Mouse (Mus musculus): ENCODE results near the gene Sh2b1. TPM values are rescaled to one million over a fixed set of nuclear protein-coding genes. Genes with fewer than 3 reads are reported as not detected.

Gene Sh2b1
- polyA plus RNA-seq, 1 experiment = not detected

- TF ChIP-seq CTCF (IDR thresholded peaks at IDR 0.05; ENCODE audit: insufficient read depth, low read depth, low read length) (no peak), POLR2A (IDR thresholded peaks at IDR 0.05; ENCODE audit: insufficient read depth, low read depth, low read length) (no peak)
- Histone ChIP-seq H3K4me3 (ENCODE audit: insufficient read depth, low read depth, low read length) (no peak overlapping the region), H3K4me1 (ENCODE audit: control insufficient read depth, insufficient read depth, low read length) (no peaks in the 10 kb centered on the region), H3K27ac (ENCODE audit: insufficient read depth, low read depth, low read length) (no peak overlapping the region)
- WGBS = 89% methylated on average over 5 of the region's 5 CpGs
These were observed 53.5 kb downstream of the Sh2b1 start for GRCm38 (mm10) chr7:126421756-126422155.

GRCm38 (mm10) chr7:126418496-126418895, 56.7 kb downstream of the Sh2b1 start:
- 56% methylated on average over 3 of the region's 3 CpGs for WGBS
- Histone ChIP-seq H3K4me1 (ENCODE audit: control insufficient read depth, insufficient read depth, low read length) (no peaks in the 10 kb centered on the region), H3K27ac (ENCODE audit: insufficient read depth, low read depth, low read length) (no peak overlapping the region), H3K4me3 (ENCODE audit: insufficient read depth, low read depth, low read length) (no peak overlapping the region)
- TF ChIP-seq CTCF (IDR thresholded peaks at IDR 0.05; ENCODE audit: insufficient read depth, low read depth, low read length) (no peak), POLR2A (IDR thresholded peaks at IDR 0.05; ENCODE audit: insufficient read depth, low read depth, low read length) (no peak)

- H3K4me1 ChIP-seq (ENCODE audit: control insufficient read depth, insufficient read depth, low read length) = no peaks in the 10 kb centered on the region
- H3K4me3 ChIP-seq (ENCODE audit: insufficient read depth, low read depth, low read length) = no peak overlapping the region
- no peak overlapping the region for H3K27ac ChIP-seq (ENCODE audit: insufficient read depth, low read depth, low read length)
- WGBS = 78% methylated on average over 4 of the region's 4 CpGs
- no peak for TF ChIP-seq POLR2A (IDR thresholded peaks at IDR 0.05; ENCODE audit: insufficient read depth, low read depth, low read length)
- no peak for TF ChIP-seq CTCF (IDR thresholded peaks at IDR 0.05; ENCODE audit: insufficient read depth, low read depth, low read length)
These were observed 57.6 kb downstream of the Sh2b1 start for GRCm38 (mm10) chr7:126417606-126418005.

- H3K4me3 ChIP-seq (ENCODE audit: insufficient read depth, low read depth, low read length) = no peak overlapping the region
- WGBS = 48% methylated on average over 8 of the region's 8 CpGs
- no peak overlapping the region for H3K27ac ChIP-seq (ENCODE audit: insufficient read depth, low read depth, low read length)
- H3K4me1 ChIP-seq (ENCODE audit: control insufficient read depth, insufficient read depth, low read length) = no peaks in the 10 kb centered on the region
- TF ChIP-seq CTCF (IDR thresholded peaks at IDR 0.05; ENCODE audit: insufficient read depth, low read depth, low read length) = no peak
- no peak for TF ChIP-seq POLR2A (IDR thresholded peaks at IDR 0.05; ENCODE audit: insufficient read depth, low read depth, low read length)
These were observed 58.2 kb downstream of the Sh2b1 start for GRCm38 (mm10) chr7:126417045-126417444.

Other genes starting within 250 kb of the Sh2b1 start
- not detected in 2 replicates for gene Sbk1, start 202.8 kb downstream of the Sh2b1 start, polyA plus RNA-seq (2012; ENCODE audit: insufficient read depth, insufficient read length, low replicate concordance, missing spikeins)
- gene Lat, start 105.9 kb downstream of the Sh2b1 start, polyA plus RNA-seq (2012; ENCODE audit: insufficient read depth, insufficient read length, low replicate concordance, missing spikeins) = 430 and 536 TPM in 2 replicates
- not detected in 2 replicates for gene Spns1, start 98.0 kb downstream of the Sh2b1 start, polyA plus RNA-seq (2012; ENCODE audit: insufficient read depth, insufficient read length, low replicate concordance, missing spikeins)
- not detected in 2 replicates for gene Nfatc2ip, start 78.7 kb downstream of the Sh2b1 start, polyA plus RNA-seq (2012; ENCODE audit: insufficient read depth, insufficient read length, low replicate concordance, missing spikeins)
- not detected in 2 replicates for gene Cd19, start 60.5 kb downstream of the Sh2b1 start, polyA plus RNA-seq (2012; ENCODE audit: insufficient read depth, insufficient read length, low replicate concordance, missing spikeins)
- not detected in 2 replicates for gene Rabep2, start 46.7 kb downstream of the Sh2b1 start, polyA plus RNA-seq (2012; ENCODE audit: insufficient read depth, insufficient read length, low replicate concordance, missing spikeins)
- gene Atp2a1, start 12.3 kb downstream of the Sh2b1 start, polyA plus RNA-seq (2012; ENCODE audit: insufficient read depth, insufficient read length, low replicate concordance, missing spikeins) = not detected in 2 replicates
- gene Tufm, start 11.9 kb upstream of the Sh2b1 start, polyA plus RNA-seq (2012; ENCODE audit: insufficient read depth, insufficient read length, low replicate concordance, missing spikeins) = not detected in 2 replicates
- 471 TPM in 1 of 2 replicates, not detected in the other for gene Atxn2l, start 28.0 kb upstream of the Sh2b1 start, polyA plus RNA-seq (2012; ENCODE audit: insufficient read depth, insufficient read length, low replicate concordance, missing spikeins)
- gene Eif3c, start 91.0 kb upstream of the Sh2b1 start, polyA plus RNA-seq (2012; ENCODE audit: insufficient read depth, insufficient read length, low replicate concordance, missing spikeins) = 330 TPM in 1 of 2 replicates, not detected in the other
- gene Apobr, start 109.5 kb upstream of the Sh2b1 start, polyA plus RNA-seq (2012; ENCODE audit: insufficient read depth, insufficient read length, low replicate concordance, missing spikeins) = not detected in 2 replicates
- not detected in 2 replicates for gene Cln3, start 110.4 kb upstream of the Sh2b1 start, polyA plus RNA-seq (2012; ENCODE audit: insufficient read depth, insufficient read length, low replicate concordance, missing spikeins)
- not detected in 2 replicates for gene Il27, start 119.5 kb upstream of the Sh2b1 start, polyA plus RNA-seq (2012; ENCODE audit: insufficient read depth, insufficient read length, low replicate concordance, missing spikeins)
- not detected in 2 replicates for gene Nupr1, start 155.4 kb upstream of the Sh2b1 start, polyA plus RNA-seq (2012; ENCODE audit: insufficient read depth, insufficient read length, low replicate concordance, missing spikeins)
- gene Sgf29, start 173.9 kb upstream of the Sh2b1 start, polyA plus RNA-seq (2012; ENCODE audit: insufficient read depth, insufficient read length, low replicate concordance, missing spikeins) = not detected in 2 replicates
- gene Sult1a1, start 201.0 kb upstream of the Sh2b1 start, polyA plus RNA-seq (2012; ENCODE audit: insufficient read depth, insufficient read length, low replicate concordance, missing spikeins) = not detected in 2 replicates
- gene Bola2, start 220.0 kb upstream of the Sh2b1 start, polyA plus RNA-seq (2012; ENCODE audit: insufficient read depth, insufficient read length, low replicate concordance, missing spikeins) = not detected in 2 replicates
- gene Slx1b, start 220.4 kb upstream of the Sh2b1 start, polyA plus RNA-seq (2012; ENCODE audit: insufficient read depth, insufficient read length, low replicate concordance, missing spikeins) = not detected in 2 replicates
- gene Coro1a, start 232.4 kb upstream of the Sh2b1 start, polyA plus RNA-seq (2012; ENCODE audit: insufficient read depth, insufficient read length, low replicate concordance, missing spikeins) = 309 and 598 TPM in 2 replicates

Data from olfactory bulb, adult 2 months (tissue).